Mouse (Mus musculus) G1E (cell line): ENCODE measurements around the gene Mcts2.

ENCODE experiments used
- CTCF ChIP-seq: IDR thresholded peaks from 2 replicates; pipeline ENCODE4 v1.5.1; 2012; ENCODE audit warnings: low read depth, low read length, inconsistent platforms, mixed read lengths
- TAL1 ChIP-seq: conservative IDR thresholded peaks from 2 replicates; pipeline ENCODE4 v1.6.1; 2012; ENCODE audit warnings: low read depth, low read length, inconsistent platforms, mixed read lengths

- TF ChIP-seq CTCF: no peak
- TF ChIP-seq TAL1: no peak
Measured at GRCm38 (mm10) chr2:152704256-152704605, 17.4 kb downstream of the Mcts2 start.
